Mouse (Mus musculus): ENCODE data around the gene Gramd1a.

Gene Gramd1a

GRCm38 (mm10) chr7:31096892-31097564, 58.7 kb downstream of the Gramd1a start:
- no peak for DNase-seq (ENCODE audit: low spot score in 2 of 2)

DNA sequence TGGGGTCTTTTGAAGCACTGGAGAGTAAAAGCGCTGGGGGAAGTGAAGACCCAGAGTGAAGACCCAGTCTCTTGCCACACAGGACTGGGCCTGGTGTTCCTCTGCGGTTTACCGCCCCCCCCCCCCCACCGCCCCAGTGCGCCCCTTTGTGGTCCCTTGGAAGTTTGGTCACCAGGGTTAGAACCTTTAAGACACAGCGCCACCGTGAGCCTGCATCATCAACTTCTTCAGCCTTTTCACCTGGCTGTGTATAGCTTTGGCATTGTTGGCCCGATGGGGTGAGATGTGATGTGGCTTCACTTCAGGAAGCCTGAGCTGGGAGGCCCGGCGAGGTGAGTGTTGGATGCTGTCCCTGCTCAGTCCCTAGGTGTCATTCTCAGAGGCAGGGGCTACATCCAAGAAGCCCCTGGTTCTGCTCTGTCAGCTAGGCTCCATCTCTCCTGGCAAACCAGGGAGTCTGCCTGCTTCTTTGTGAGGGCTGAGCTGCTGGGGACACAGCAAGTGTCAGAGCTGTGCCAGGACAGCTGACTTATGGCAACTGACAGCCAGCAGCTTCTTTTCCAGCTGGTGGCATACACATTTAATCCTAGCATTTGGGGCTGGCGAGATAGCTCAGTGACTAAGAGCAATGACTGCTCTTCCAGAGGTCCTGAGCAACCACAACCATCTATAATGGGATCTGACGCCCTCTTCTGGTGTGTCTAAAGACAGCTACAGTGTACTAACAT, 60.8 kb downstream of the Gramd1a start:
- no peak for DNase-seq (ENCODE audit: low spot score in 2 of 2)

DNA sequence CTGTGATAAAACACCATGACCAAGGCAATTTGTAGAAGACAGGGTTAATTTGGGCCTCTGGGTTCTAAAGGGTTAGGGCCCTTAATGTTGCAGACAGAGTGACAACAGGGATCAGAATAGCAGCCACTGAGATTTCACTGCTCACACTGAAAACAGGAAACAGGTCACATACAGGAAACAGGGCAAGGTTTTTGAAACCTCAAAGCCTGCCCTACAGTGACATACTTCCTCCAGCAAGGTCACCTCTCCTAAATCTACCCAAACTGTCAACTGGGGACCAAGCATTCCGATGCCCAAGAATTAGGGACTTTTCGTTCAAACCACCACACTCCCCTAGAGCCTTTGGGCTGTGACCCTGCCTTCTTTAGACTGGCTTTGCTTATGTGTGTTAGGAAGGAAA, 66.0 kb downstream of the Gramd1a start:
- no peak for DNase-seq (ENCODE audit: low spot score in 2 of 2)

DNA sequence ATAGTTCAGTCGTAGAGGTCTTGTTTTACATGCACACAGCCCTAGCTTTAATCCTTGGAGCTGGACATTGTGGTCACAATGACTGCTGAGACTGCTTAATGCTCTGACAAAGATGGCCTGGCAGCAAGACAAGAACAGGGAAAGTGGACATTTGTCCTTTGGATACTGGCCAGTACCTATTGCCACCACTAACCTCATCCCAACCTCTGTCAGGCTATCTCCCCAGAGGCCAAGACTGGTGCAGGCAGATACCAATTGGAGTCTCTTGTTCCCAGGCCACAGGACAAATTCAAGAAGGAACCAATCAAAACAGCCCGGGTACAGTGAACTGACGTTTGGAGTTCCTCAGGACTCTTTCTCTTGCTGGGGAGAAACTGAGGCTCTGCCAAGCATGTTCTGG, 67.5 kb downstream of the Gramd1a start:
- DNase-seq (ENCODE audit: low spot score in 2 of 2): no peak

- no peak for DNase-seq (ENCODE audit: low spot score in 2 of 2)
These were observed 68.4 kb downstream of the Gramd1a start for GRCm38 (mm10) chr7:31087262-31087661.

DNA sequence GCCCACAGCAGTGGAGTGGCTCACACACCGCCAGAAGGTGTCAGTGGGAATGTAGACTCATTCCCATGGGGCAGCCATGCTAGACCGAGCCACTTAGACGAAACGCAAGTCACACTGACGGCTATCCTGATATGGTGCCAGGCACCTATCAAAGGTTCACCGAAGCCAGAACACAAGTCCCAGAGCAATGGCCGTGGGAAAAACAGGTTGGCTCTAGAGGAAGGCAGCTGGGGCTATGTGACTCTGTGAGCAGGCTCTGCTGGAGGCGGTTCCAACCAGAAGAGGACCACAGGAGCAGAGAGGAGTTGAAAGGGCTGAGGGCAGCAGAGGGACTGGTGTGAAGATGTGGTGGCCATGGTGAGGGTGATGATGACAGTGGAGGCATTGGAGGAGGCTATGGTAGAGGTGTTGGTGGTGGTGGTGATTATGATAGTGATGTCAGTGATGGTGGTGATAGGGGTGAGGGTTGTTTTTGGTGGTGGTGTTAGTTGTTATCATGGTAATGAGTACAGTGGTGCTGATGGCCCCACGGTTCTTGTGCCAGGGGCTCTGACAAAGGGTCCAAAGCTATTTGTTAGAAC, 69.4 kb downstream of the Gramd1a start:
- DNase-seq (ENCODE audit: low spot score in 2 of 2): no peak

GRCm38 (mm10) chr7:31085171-31085570, 70.5 kb downstream of the Gramd1a start:
- DNase-seq (ENCODE audit: low spot score in 2 of 2): no peak

- DNase-seq (ENCODE audit: low spot score in 2 of 2): no peak
These were observed 71.6 kb downstream of the Gramd1a start for GRCm38 (mm10) chr7:31084140-31084539.

DNA sequence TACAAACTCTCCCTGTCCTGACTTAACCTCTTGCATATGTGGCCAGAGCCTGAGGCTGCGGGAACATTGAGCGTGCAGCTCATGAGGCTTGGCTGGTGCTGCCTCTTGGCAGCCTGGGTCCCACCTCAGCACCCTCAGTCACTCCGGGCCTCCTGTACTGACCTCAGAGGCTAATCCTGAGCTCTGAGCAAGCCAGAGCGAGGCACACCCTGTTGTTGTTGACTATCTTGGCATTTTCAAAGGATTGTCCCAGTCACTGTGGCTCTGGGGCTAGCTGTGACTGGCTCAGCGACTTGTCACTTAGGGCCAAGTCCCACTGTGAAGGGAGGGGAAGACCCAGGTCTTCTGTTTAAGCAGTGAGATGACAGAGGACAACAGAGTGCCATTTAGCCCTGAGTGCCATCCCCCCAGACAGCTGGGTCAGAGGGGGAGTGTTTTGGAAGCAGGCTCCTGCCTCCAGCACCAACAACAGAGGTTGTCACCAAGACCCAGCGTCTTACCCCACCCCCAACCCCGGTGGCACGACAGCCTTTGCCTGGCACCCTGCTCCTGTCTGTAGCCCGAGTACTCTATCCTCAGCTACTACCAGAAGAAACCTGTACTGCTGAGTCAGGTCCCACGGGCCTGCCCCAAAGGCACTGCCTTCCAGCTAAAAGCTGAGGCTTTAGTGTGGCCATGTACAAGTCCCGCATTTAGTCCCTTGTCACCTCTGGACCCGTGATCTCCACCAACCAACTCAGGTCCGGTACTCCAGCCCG, 72.7 kb downstream of the Gramd1a start:
- DNase-seq (ENCODE audit: low spot score in 2 of 2): no peak

GRCm38 (mm10) chr7:31082106-31082505, 73.6 kb downstream of the Gramd1a start:
- no peak for DNase-seq (ENCODE audit: low spot score in 2 of 2)

GRCm38 (mm10) chr7:31081106-31081505, 74.6 kb downstream of the Gramd1a start:
- DNase-seq (ENCODE audit: low spot score in 2 of 2): no peak

DNA sequence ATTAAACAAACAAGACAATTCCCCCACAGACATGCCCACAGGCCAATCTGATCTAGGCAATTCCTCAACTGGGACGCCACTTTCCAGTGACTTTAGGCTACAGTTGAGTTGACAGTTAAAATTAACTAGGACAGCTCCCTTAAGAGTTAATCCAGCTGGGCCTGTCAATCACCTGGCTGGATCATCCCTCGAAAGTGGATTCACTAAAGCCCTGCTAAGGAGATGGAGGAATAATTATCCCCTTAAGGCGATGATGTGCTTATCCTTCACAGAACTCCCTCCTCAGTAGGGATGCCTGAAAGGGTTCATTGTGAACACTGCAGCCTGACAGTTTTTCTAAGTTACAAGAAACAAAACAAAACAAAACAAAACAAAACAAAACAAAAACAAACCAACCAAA, 75.1 kb downstream of the Gramd1a start:
- DNase-seq (ENCODE audit: low spot score in 2 of 2): no peak

All from spleen, postnatal 14 days (tissue).